Mouse (Mus musculus) CH12.LX (cell line): ENCODE data around the gene Cstad. TPM values are rescaled to one million over a fixed set of nuclear protein-coding genes. Genes with fewer than 3 reads are reported as not detected.

ENCODE experiments used
- DNase-seq: peaks from one replicate; pipeline ENCODE4 v3.0.0-alpha.2; 2013; ENCODE audit errors: extremely low read depth
- H3K27ac ChIP-seq: 2 replicates; pipeline ENCODE4 v1.5.1; 2012; ENCODE audit warnings: low read depth, mild to moderate bottlenecking, control low read depth, moderate library complexity; ENCODE audit not compliant: insufficient read depth
- H3K27me3 ChIP-seq: replicated peaks from 2 replicates; pipeline ENCODE3; 2012; ENCODE audit warnings: inconsistent platforms
- H3K36me3 ChIP-seq, 2 experiments: replicated peaks in 1 of 2; 2 replicates each; pipeline versions ENCODE3 to v1.6.1; 2012; ENCODE audit warnings: inconsistent platforms in 1 of 2, low read length in 1 of 2, mild to moderate bottlenecking in 1 of 2, mixed read lengths in 1 of 2, moderate library complexity in 1 of 2; ENCODE audit not compliant: control insufficient read depth in 1 of 2, insufficient read depth in 1 of 2
- H3K4me1 ChIP-seq, 2 experiments: 2 replicates each; pipeline ENCODE4 v1.6.1; 2012; ENCODE audit warnings: inconsistent platforms in 1 of 2, moderate library complexity in 1 of 2; ENCODE audit not compliant: insufficient read depth in 2 of 2, control insufficient read depth in 1 of 2
- H3K4me2 ChIP-seq: 2 replicates; pipeline ENCODE4 v1.6.1; 2012; ENCODE audit warnings: low read depth, mild to moderate bottlenecking, control low read depth; ENCODE audit not compliant: poor library complexity, insufficient read depth, severe bottlenecking
- H3K4me3 ChIP-seq, 3 experiments: fragments of 150-350 bp in 1 of 3; sonication (generic) in 1 of 3; replicated peaks in 1 of 3; 2 replicates each; pipeline versions ENCODE3 to v1.5.1; 2011 to 2012; ENCODE audit warnings: low read depth in 2 of 3, low read length in 2 of 3, mild to moderate bottlenecking in 2 of 3, moderate library complexity in 2 of 3, control low read depth in 1 of 3, improper control_type of control experiment in 1 of 3, inconsistent platforms in 1 of 3, mixed read lengths in 1 of 3; ENCODE audit not compliant: poor library complexity in 1 of 3
- H3K79me2 ChIP-seq: replicated peaks from 2 replicates; pipeline ENCODE4 v1.6.1; 2012; ENCODE audit warnings: mild to moderate bottlenecking, moderate library complexity; ENCODE audit not compliant: control insufficient read depth, poor library complexity, insufficient read depth, severe bottlenecking; ENCODE audit errors: extremely low read depth
- H3K9ac ChIP-seq: 2 replicates; pipeline ENCODE4 v1.6.1; 2012; ENCODE audit warnings: low read depth, mild to moderate bottlenecking, control low read depth, moderate library complexity; ENCODE audit not compliant: insufficient read depth
- H3K9me3 ChIP-seq: replicated peaks from 2 replicates; pipeline ENCODE3; 2012; ENCODE audit warnings: low read length, inconsistent platforms, mixed read lengths
- CTCF ChIP-seq, 2 experiments: IDR thresholded peaks in 1 of 2; conservative IDR thresholded peaks in 1 of 2; 2 replicates each; pipeline ENCODE4 v1.5.1; 2011 to 2012; ENCODE audit warnings: low read depth in 2 of 2, low read length in 2 of 2, improper control_type of control experiment in 1 of 2, inconsistent platforms in 1 of 2, mild to moderate bottlenecking in 1 of 2, moderate library complexity in 1 of 2
- E2F4 ChIP-seq: IDR thresholded peaks from 2 replicates; pipeline ENCODE4 v1.6.1; 2011; ENCODE audit warnings: low read depth, low read length, improper control_type of control experiment; ENCODE audit not compliant: insufficient replicate concordance
- ELF1 ChIP-seq: IDR thresholded peaks from 2 replicates; pipeline ENCODE4 v1.6.1; 2014; ENCODE audit warnings: low read depth, mild to moderate bottlenecking, inconsistent platforms, low read length, improper control_type of control experiment
- EP300 ChIP-seq: IDR thresholded peaks from 2 replicates; pipeline ENCODE4 v1.6.1; 2011; ENCODE audit warnings: low read length, improper control_type of control experiment
- GABPA ChIP-seq: IDR thresholded peaks from 2 replicates; pipeline ENCODE4 v1.6.1; 2012; ENCODE audit warnings: low read depth, low read length, improper control_type of control experiment, inconsistent platforms; ENCODE audit not compliant: insufficient replicate concordance
- JUN ChIP-seq: IDR thresholded peaks from 2 replicates; pipeline ENCODE4 v1.6.1; 2011; ENCODE audit warnings: low read depth, mild to moderate bottlenecking, low read length, improper control_type of control experiment, moderate library complexity; ENCODE audit not compliant: insufficient read depth
- JUND ChIP-seq: conservative IDR thresholded peaks from 2 replicates; pipeline ENCODE4 v1.6.1; 2011; ENCODE audit warnings: low read depth, low read length, improper control_type of control experiment
- KAT2A ChIP-seq: IDR thresholded peaks from 2 replicates; pipeline ENCODE4 v1.6.1; 2012; ENCODE audit warnings: low read length, improper control_type of control experiment, inconsistent platforms; ENCODE audit not compliant: insufficient replicate concordance
- MAFK ChIP-seq: IDR thresholded peaks from 2 replicates; pipeline ENCODE4 v1.6.1; 2011; ENCODE audit warnings: low read length, improper control_type of control experiment; ENCODE audit not compliant: insufficient replicate concordance
- MAX ChIP-seq: IDR thresholded peaks from 2 replicates; pipeline ENCODE4 v1.6.1; 2011; ENCODE audit warnings: low read length, improper control_type of control experiment
- MAZ ChIP-seq: IDR thresholded peaks from 2 replicates; pipeline ENCODE4 v1.6.1; 2012; ENCODE audit warnings: low read depth, mild to moderate bottlenecking, inconsistent platforms, low read length, improper control_type of control experiment, moderate library complexity
- MEF2A ChIP-seq: IDR thresholded peaks from 2 replicates; pipeline ENCODE4 v1.6.1; 2014; ENCODE audit warnings: low read depth, mild to moderate bottlenecking, inconsistent platforms, low read length, improper control_type of control experiment, borderline replicate concordance
- MXI1 ChIP-seq: IDR thresholded peaks from 2 replicates; pipeline ENCODE4 v1.6.1; 2011; ENCODE audit warnings: mild to moderate bottlenecking, low read depth, low read length, improper control_type of control experiment
- MYC ChIP-seq: IDR thresholded peaks from 2 replicates; pipeline ENCODE4 v1.6.1; 2011; ENCODE audit warnings: low read depth, mild to moderate bottlenecking, improper control_type of control experiment, low read length
- NELFE ChIP-seq: IDR thresholded peaks from 2 replicates; pipeline ENCODE4 v1.6.1; 2011; ENCODE audit warnings: low read depth, low read length, improper control_type of control experiment
- NRF1 ChIP-seq: IDR thresholded peaks from 2 replicates; pipeline ENCODE4 v1.6.1; 2014; ENCODE audit warnings: low read depth, mild to moderate bottlenecking, inconsistent platforms, low read length, improper control_type of control experiment, moderate library complexity
- POLR2A ChIP-seq: IDR thresholded peaks from 2 replicates; pipeline ENCODE4 v1.6.1; 2011; ENCODE audit warnings: low read depth, mild to moderate bottlenecking, improper control_type of control experiment, low read length
- RAD21 ChIP-seq: IDR thresholded peaks from 2 replicates; pipeline ENCODE4 v1.6.1; 2011; ENCODE audit warnings: low read depth, mild to moderate bottlenecking, low read length, improper control_type of control experiment, moderate library complexity
- TBP ChIP-seq: conservative IDR thresholded peaks from 2 replicates; pipeline ENCODE4 v1.6.1; 2011; ENCODE audit warnings: low read depth, low read length, improper control_type of control experiment
- TCF12 ChIP-seq: IDR thresholded peaks from 2 replicates; pipeline ENCODE4 v1.6.1; 2014; ENCODE audit warnings: low read depth, mild to moderate bottlenecking, inconsistent platforms, low read length, improper control_type of control experiment
- UBTF ChIP-seq: IDR thresholded peaks from 2 replicates; pipeline ENCODE4 v1.6.1; 2012; ENCODE audit warnings: low read depth, mild to moderate bottlenecking, inconsistent platforms, low read length, improper control_type of control experiment, moderate library complexity
- USF2 ChIP-seq: conservative IDR thresholded peaks from 2 replicates; pipeline ENCODE4 v1.6.1; 2011; ENCODE audit warnings: low read depth, low read length, improper control_type of control experiment
- ZKSCAN1 ChIP-seq: IDR thresholded peaks from 2 replicates; pipeline ENCODE4 v1.6.1; 2012; ENCODE audit warnings: low read depth, inconsistent platforms, low read length, improper control_type of control experiment, borderline replicate concordance
- ZMIZ1 ChIP-seq: IDR thresholded peaks from 2 replicates; pipeline ENCODE4 v1.6.1; 2012; ENCODE audit warnings: low read depth, mild to moderate bottlenecking, inconsistent platforms, low read length, improper control_type of control experiment
- ZNF384 ChIP-seq: IDR thresholded peaks from 2 replicates; pipeline ENCODE4 v1.6.1; 2012; ENCODE audit warnings: low read depth, low read length, improper control_type of control experiment, inconsistent platforms
- dilution Hi-C: fragments of 300-500 bp; cut with MboI; formaldehyde crosslinking; loops from 2 replicates; pipeline ENCODE4 v1.14.3; 2020; ENCODE audit warnings: low sequenced_read_pairs; ENCODE audit not compliant: extremely low pct_unique_long_range_greater_than_20kb, extremely low pct_ligation_motif_present
- in situ Hi-C: fragments of 300-500 bp; cut with MboI; formaldehyde crosslinking; loops from 3 replicates; pipeline ENCODE4 v1.14.3; 2019; ENCODE audit warnings: low sequenced_read_pairs, low pct_ligation_motif_present, low pct_unique_long_range_greater_than_20kb, mixed read lengths
- polyA plus RNA-seq: library from polyadenylated mRNA; unstranded; fragments of >175 nt; gene quantifications from 2 replicates; pipeline ENCODE4 v1.2.1, GENCODE M21; 2012; ENCODE audit warnings: low read depth; ENCODE audit not compliant: insufficient read length
- total RNA-seq, 2 experiments: library from RNA; depleted of rRNA; stranded (reverse); fragments of 300-350 nt in 1 of 2; fragments of >200 nt in 1 of 2; gene quantifications; 2 replicates each; pipeline ENCODE4 v1.2.3; 2012 to 2014

The Cstad gene
- total and polyA plus RNA-seq, 3 experiments: 0.29 to 0.51 TPM; not detected in 1

GRCm38 (mm10) chr2:30650249-30650648, 55.4 kb downstream of the Cstad start:
- no peak overlapping the region for H3K9ac ChIP-seq
- H3K9me3 ChIP-seq: peaks cover 2% of the 10 kb centered on the region
- no peaks in the 10 kb centered on the region for H3K27me3 ChIP-seq
- dilution Hi-C loops (no loop called here), in situ Hi-C loops (no loop called here)
- no peak overlapping the region for H3K4me3 ChIP-seq
- no peak overlapping the region for H3K27ac ChIP-seq
- TF ChIP-seq GABPA: no peak
- TF ChIP-seq CTCF (conservative IDR thresholded peaks at IDR 0.05 in 1 of 2, IDR thresholded peaks at IDR 0.05 in 1 of 2; ENCODE audit: low read depth in 2 of 2, low read length in 2 of 2): no peak
- TF ChIP-seq EP300: no peak
- no peak for TF ChIP-seq JUN
- no peak for TF ChIP-seq MAX
- no peak for TF ChIP-seq MAZ
- no peak for TF ChIP-seq MYC
- TF ChIP-seq ZKSCAN1: no peak
- TF ChIP-seq TBP: no peak
- TF ChIP-seq JUND: no peak
- TF ChIP-seq UBTF: no peak
- TF ChIP-seq MXI1: no peak
- no peak for TF ChIP-seq ELF1
- no peak for TF ChIP-seq USF2
- H3K4me1 ChIP-seq: peaks cover 8 to 9% of the 10 kb centered on the region in 2 experiments; a peak in 3 of 4 replicates
- H3K79me2 ChIP-seq: no peaks in the 10 kb centered on the region
- H3K4me2 ChIP-seq: no peak overlapping the region
- H3K36me3 ChIP-seq: no peaks in the 10 kb centered on the region
- DNase-seq: no peak

GRCm38 (mm10) chr2:30651831-30652230, 57.0 kb downstream of the Cstad start:
- H3K9ac ChIP-seq: no peak overlapping the region
- H3K4me1 ChIP-seq: peaks cover 11 to 22% of the 10 kb centered on the region in 2 experiments
- H3K4me2 ChIP-seq: no peak overlapping the region
- dilution Hi-C loops (no loop called here), in situ Hi-C loops (no loop called here)
- TF ChIP-seq ZMIZ1 (no peak), MYC (no peak), MEF2A (no peak), RAD21 (no peak), TBP (no peak), GABPA (no peak), ZNF384 (no peak), POLR2A (no peak), NRF1 (no peak), KAT2A (no peak), USF2 (no peak), NELFE (no peak), MAX (no peak), E2F4 (no peak), MAFK (no peak), TCF12 (no peak)
- H3K36me3 ChIP-seq: no peaks in the 10 kb centered on the region
- no peaks in the 10 kb centered on the region for H3K79me2 ChIP-seq
- no peak overlapping the region for H3K27ac ChIP-seq
- no peak overlapping the region for H3K4me3 ChIP-seq
- no peaks in the 10 kb centered on the region for H3K27me3 ChIP-seq
- peaks cover 2% of the 10 kb centered on the region for H3K9me3 ChIP-seq
- DNase-seq: no peak
